Mouse (Mus musculus): ENCODE data around the gene Srl.
"Not testable (repeated sequence)": the region's sequence is repeated elsewhere in the genome, so short reads cannot be mapped to it uniquely, and the experiment has no call there.

The Srl gene

DNA sequence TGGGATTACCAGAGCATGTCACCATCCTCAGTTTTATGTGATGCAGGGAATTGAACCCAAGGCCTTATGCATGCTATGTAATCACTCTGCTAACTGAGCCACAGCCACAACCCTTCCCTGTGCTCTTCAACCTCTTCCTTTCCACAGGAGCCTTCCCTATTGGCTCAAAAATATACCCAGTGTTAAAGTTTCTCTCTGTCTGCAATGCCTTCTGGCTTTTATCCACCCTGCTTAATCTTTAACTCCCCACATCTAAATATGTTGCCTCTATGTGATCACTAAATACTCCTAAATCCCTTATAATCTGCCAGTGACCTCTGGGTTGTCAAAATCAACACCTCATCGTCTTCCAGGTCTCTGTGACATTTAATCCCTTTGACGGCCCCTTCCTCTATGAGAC, 23.7 kb downstream of the Srl start:
- DNase-seq: no peak

DNA sequence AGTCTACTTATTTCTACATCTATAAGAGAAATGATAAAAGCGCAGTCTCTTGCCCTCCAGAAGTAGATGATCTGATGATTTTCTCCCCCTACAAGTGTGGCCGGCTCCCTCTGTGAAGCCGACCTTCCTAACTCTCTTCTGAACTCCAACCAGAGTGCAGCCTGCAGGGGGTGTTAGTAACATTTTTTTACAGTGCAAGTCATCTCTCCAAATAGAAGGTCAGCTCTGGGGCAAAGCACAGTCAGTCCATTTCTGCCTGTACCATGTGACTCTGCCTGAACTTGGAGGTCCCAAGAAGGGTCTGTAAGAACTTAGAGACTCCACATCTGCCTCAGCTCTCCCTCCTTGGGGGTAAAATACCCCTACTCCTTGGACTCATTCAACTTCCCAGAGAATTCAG, 27.2 kb downstream of the Srl start:
- no peak for DNase-seq

DNA sequence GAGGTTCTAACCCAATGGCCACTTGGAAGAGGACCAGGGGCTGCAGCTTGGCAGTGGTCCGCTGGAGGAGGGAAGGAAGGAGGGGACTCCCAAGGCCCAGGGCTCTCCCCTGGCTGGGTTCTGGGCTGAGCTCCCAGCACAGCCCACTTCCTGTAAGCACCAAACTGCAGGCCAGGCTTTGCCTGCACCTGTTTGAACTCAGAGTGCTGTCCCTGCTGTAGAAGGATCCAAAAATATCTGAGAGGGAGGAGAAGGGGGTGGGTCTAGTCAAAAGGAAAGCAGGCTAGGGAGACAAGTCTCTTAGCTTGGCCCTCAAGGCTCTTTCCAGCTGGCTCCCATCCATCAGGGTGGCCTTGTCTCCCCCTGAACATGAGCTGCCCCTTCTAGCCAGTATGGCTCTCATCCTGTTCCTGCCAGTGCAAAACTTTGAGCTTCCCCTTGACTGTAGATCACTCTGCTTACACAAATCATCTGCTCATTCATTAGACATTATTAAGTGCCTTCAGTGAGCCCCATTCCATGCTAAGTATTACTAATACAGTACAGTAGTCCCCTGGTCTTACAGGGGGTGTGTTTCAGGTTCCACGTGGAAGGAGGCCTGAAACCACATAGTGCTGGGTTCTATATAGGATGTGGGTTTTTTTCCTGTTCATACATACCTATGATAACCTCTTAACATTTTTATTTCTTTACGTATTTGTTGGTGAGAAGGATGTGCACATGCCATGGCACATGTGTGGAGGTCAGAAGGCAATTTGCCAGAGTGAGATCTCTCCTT, 28.8 kb downstream of the Srl start:
- no peak for DNase-seq

DNA sequence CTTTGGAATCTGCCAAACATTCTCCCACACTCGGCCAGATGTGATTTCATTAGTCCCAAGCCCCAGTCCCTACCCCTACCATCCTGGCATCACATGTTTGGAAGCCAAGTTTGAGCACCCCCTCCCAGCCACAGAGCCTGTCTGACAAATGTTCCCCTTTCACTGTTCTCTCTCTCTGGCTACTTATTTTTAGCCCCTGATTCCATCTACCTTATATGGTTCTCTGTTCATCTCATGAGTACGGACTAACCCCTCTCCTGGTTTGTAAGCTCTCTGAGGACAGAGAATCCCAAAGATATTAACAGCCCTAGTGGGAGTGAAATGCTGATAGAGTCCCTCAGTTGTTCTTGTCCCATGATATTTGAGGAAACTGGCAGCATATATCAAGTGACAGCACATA, 30.2 kb downstream of the Srl start:
- DNase-seq: no peak

DNA sequence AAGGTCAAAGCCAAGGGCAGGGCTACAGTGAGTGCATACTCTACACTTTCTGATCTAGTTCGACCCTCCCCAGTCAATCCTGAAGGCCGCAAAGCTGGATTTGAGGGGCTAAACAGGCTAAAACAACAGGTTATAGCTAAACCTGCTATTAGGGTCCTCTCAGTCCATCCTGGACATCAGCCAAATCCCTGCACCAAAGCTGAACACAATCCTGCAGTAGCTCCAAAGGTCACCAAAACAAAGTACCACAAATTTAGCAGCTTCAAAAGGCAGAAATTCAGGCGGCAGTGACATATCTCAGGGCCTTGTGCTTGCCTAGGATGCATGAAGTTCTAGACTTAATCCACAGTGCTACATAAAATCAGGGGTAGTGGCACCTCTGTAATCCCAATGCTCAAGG, 35.4 kb downstream of the Srl start:
- no peak for DNase-seq

DNA sequence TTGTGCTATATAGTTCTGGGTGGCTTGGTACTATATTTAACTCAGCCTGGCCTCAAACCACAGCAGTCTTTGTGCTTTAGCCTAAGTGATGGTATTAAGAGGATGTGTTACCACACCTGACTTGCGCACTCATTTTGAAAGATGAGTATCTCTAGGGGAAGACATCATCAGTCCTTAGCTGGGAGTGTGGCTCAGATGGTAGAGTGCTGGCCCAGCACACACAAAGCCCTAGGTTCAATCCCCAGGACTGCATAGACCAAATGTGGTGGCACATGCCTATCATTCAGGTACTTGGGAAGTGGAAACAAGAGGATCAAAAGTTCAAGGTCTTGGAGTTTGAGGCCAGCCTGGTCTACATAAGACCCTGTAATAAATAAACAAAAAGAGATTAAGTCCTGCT, 38.1 kb downstream of the Srl start:
- DNase-seq: no peak

DNA sequence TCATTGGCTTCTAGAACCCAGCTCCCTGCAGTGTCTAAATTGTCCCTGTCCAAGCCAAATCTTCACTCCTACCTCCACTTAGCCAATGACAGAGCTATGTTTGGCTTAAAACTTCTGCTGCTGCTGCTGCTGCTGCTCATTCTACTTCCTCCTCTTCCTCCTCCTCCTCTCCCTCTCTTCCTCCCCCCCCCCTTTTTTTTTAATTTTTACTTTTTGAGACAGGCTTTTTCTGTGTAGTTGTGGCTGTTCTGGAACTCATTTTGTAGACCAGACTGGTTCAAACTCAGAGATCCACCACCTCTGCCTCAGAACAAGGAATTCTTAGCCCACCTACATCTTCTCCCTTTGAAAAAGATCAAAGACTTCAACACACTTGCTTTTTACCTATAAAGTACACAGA, 39.0 kb downstream of the Srl start:
- no peak for DNase-seq

DNA sequence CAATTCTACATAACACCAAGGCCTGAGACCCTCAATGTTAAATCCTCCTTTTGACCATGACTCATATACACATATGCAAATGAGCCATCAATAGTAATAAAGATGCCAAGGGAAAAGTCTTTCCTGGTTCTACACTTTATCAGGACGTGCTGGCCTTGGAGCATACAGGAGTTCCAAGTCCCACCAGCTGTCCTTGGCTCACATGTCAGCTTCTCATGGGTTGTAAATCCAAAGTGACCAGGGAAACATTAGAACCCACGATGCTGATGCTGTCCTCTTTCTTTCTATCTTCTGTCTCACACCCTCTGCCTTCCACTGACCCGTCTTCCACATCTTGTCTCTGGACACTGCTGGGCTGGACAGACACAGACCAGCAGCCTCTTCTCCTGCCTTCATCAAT, 39.9 kb downstream of the Srl start:
- no peak for DNase-seq

DNA sequence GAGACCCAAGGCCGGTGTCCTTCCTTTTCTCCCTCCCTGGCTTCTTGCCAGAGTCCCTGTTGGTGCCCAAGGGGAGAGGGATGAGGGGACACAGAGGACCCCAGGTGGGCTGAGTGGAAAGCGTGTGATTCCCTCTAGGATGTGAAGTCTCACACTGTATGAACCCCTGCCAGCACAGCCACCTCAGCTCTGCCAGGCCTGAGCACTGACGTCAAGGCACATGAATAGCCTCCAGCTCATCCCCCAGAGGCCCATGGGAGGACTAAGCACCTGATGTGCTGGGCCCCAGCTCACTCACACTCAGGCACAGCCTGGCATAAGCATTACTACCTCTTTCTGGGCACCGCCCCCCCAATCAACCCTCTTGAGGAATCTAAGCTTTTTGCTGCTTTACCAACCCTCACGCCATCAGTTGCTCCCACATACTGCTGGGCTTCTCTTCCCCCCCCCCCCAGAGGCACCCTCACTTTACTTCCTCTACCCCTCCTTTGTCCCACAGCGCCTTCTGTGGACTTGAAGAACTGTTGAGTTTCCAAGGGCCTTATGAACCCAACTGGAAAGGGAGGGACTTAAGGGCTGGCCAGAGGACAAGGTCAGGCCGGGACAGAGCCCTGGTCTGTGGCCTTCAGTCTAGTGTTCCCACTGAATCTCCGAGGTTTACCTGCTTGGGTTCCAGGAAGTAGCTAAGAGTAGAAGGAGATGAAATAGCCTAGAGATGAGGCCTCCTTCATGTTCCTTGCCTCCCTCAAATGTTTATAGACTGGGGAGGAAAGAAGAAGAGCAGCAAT, 40.8 kb downstream of the Srl start:
- DNase-seq: no peak

DNA sequence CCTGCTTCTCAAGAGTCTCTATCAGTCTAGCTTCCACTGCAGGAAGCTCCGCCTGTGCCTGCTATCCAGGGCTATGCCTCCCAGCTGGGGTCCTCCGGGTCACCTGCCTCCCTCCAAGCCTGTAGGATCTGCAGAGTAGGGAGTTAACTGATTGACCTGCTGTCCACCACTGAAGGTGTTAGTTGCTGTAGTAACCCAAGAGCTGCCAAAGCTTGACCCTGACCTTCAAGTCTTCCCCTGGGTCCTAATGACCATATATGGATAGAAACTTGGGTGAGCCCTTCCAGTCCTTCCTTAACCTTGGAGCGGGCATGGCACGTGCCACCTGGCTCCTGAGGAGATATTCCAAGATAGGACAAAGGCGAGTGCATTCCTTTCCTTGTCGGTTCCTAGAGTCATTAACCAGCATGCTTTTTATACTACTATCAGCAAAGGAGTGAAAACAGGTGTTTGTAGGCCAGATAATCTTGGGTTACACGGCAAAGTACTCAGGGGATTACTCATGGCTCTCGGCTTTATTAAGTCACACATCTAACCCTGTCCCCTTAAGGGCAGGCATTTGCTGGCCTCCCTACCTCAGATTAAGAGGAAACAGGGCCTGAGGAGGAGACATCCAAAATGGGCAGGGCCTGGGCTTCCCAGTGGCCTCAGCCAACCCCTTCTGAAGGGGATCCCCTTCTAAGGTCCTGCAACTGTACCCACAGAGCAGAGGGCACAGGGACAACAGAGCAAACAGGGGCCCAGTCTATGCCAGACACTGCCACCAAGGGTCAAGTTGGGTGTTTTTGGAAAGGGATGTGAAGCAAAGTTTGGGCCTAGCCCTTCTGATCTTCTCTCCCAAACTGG, 43.6 kb downstream of the Srl start:
- no peak for DNase-seq

DNA sequence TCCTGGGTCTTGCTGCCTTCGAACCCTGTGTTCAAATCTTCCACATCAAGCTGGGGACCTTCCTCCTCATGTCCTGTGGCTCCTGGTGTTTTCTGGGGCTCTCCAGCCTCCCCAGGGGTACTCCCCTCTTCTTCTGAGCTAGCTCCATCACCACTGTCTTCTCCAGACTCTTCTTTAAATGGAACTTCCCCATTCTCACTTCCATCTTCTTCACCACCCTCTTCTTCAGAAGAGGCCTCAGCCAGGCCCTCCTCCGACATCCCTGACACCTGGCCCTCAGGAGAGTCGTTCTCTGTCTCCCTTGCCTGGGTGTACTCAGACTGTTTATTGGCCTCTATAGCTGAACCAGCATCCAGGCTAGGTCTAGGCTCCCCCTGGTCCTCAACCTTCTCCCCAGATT, 45.1 kb downstream of the Srl start:
- DNase-seq: no peak

DNA sequence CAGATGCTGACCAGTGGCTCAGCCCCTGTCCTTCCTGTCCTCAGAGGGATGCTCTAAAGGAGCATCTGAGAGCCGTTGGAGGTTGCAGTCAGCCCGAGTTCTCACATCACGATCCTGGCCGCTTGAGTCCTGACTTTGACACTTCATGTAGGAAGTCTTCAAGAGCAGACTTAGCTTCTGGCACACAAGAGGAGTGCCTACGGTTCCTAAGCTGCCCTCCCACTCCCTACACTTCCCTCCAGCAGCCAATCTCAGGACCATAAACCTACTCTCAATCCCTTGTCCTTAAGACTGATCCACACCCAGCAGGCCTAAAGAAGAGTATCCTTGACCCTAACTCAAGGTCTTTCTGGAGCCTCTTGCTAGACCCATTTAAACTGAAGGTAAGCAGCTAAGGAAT, 45.8 kb downstream of the Srl start:
- no peak for DNase-seq

DNA sequence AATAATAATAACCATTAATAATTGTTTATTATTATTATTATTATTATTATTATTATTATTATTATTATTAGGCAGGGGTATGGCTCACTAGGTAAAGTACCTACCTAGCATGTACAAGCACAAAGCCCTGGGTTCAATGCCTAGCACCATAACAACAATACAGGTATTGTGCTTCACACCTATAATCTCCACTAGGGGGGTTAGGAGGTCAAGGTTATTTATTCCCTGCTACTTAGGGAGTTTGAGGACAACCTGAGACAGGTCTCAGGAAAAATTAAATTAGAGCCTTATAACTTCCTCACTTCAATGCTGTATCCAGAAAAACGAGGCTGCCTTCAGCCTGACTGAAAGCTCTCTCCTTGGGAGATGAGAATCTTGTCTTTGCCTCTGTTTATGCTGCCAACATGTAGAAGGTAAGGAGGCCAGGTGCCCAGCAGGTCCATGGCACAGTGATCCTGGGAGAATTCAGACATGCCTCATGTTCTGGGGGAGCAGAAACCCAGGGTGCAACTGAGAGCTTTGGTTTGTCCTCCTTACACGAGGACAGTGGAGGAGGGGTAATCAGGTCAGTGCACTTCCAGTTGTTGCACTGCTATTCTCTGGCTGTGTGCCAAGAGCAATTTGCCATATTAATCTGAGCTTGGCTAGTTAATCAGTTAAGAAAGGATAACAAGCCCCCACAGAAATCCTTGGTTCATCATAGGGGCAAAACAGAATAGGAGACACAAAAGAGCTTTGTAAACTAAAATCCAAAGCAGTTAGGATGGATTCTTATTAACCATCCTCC, 48.6 kb downstream of the Srl start:
- no peak for DNase-seq

DNA sequence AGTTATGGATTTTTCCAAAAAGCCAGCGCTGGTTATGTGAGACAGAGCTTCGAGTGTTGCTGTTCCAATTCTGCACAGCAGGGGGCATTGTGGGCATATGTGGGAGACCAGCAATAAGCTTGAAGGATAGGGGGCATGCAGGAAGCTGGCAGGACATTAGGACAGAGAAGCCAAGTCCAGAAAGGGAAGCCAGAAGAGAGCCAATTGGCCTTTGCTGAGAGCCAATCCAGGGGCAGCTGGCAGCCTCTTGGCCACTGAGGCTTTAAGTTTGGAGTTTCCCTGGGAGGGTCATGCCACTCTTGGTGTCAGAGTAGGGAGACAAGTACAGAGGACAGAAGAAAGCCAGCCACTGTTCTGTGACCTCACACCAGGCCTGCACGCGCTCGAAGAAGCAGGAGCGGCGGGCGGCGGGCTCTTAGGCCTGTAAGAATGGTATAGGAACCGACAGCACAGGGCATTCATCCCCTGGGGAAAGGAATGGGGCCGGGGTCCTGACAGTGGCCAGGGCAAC, 52.4 kb downstream of the Srl start:
- DNase-seq: peak; percentile 85

DNA sequence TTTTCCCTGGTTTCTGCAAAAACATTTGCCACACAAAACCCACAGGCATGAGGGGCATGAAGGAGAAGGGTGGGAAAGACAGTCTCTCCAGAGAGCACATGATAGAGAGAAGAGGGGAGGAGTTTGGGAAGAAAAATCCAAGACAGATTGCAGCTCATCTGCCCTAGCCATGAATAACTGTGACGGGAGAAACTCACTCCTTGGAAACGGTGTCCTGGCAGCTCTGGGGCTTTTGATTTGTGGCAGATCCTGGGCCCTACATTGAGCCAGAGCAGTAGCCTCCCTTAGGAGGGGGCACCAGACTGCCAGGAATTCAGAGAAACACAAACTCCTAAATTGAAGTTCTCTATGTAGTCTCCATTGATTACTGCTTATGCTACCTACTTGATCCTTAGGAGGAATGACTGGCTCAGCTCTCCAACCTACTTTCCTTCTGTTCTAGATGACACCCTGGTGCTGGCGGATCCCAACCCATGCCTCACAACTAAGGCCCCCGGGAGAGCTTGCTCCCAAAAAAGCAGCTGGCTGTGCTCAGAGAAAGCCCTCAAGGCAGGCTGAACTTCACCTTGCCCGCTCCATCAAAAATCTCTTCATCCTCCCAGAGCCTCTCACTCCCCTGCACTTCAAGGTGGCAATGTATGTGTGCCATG, 60.9 kb downstream of the Srl start:
- no peak for DNase-seq

DNA sequence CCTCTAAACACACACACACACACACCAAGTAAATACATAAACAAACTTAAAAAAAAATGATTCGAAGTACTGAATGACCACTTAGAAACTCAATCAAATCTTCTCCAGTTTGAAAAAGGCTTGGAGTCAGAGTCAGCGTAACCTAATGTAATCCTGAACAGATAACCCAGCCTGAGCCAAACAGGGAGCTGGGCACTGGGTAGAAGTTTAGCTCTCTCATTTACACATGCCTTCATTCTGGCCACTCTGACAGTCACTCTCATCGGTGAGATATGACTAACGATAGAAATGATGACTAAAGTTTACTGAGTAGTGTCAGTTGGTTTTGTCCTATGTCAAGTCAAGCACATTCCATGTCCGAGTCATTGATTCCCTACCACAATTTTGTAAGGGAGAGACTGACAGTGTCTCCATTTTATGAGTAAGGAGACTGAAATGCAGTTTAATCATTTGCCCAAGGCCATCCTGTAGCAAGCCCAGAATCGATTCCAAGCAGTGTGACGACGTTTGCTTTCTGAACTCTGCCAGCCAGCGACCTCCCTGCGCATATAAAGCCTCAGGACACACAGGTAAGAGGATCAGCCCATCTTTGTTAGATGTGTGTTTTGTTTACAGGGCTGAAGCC, 63.9 kb downstream of the Srl start:
- no peak for DNase-seq

DNA sequence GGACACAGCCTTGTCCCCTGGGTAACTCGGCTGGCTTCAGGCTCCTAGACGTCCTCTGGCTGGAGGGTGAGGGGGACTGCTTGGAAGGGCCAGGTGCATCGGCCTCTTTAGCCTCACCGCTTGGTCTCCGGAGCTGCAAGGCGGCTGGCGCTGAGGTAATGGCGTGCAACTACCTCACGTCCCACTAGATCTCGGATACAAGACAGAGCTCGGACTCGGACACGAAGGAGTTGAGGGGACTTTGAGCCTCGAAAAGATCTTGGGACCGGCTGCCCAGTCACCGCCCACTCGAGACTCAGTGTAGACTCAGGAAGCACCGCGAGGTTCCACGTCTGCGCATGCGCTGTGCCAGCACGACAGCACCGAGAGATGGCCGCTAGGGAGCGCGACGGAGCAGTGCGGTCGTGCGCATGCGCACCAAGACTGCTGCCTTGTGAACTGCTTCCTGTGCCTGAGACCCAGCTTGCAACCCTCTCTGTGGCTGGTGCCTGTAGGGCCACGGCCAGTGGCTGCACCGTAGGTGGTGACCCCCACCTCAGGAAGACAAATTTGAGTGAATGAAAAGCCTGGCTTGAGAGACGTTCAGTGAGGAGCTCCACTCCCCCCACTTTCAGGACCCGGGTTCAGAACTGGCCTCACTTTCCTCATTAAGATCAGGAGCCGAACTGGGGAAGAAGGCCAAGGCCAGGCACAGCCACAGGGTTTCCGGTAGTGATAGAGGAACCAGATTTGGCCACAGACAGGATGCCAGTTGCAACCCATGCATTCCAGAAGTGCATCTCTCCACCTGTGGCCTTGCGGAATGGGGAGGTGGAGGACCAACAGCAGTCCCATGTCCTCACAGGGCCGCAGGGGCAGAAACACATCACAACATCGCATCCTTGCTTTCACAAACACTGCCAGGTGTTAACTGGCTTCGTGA, 66.5 kb downstream of the Srl start:
- peak; percentile 92 for DNase-seq

DNA sequence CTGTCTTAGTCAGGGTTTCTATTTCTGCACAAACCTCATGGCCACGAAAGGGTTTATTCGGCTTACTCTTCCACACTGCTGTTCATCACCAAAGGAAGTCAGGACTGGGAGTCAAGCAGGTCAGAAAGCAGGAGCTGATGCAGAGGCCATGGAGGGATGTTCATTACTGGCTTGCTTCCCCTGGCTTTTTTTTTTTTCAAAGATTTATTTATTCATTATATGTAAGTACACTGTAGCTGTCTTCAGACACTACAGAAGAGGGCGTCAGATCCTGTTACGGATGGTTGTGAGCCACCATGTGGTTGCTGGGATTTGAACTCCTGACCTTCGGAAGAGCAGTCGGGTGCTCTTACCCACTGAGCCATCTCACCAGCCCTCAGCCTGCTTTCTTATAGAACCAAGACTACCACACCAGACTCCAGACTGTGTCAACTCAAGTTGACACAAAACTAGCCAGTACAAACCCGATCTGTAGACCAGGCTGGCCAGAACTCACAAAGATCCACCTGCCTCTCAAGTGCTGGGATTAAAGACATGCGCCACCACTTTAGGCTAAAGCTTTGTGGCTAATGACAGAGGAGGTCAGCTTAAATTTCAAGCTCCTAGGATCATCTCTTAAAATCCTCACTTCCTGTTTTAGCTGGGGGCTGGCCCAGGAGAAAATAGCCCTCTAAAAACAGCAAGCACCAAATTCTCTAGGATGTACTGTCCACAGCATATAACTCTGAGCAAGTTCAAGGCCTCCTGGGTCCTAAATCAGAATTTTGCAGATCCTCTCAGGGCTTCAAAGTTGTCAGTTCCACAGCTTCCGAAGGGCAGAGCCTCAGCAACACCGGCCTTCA, 67.4 kb downstream of the Srl start:
- not testable (repeated sequence) for DNase-seq

DNA sequence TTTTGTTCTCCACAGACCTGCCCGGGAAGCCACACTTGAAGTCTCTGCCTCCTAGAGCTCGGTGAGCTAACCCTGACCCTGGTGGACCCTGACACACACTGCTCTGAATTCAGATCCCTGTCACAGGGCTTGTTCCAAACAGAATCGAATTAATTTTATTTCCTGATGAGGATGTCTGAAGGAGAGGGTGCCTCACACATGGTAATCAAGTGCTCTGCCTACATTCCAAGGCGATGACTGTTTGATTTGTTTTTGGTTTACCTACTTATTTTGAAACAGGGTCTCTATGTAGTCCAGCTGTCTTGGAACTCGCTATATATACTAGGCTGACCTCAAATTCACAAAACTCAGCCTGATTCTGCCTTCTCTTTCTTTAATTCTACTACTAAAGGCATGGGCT, 68.4 kb downstream of the Srl start:
- no peak for DNase-seq

Data from embryo, embryonic 11 days (tissue).